In the genomic region with DNA sequence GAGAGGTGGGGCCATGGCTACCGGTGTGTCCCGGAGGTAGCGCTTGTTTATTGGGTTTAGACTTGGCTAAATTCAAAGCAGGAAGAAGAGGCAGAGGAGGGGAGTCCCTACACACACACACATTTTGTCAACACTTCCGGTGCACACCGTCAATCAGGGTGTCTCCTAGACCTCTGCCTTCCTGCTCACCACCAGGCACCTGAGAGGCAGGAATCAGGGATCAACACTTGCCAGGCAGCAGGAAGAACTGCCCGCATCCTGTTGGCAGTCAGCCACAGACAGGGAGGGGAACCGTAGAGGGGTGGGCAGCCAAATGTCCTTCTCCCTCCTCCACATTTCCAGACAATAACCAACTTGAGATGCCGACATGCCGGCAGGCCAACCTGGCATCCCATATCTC, we compare ENCODE assay signal across 11 mouse cellular contexts. TPM values are rescaled to one million over a fixed set of nuclear protein-coding genes. Genes with fewer than 3 reads are reported as not detected.
A peak's percentile ranks its signal among the peaks of the same experiment; 100 is the strongest.
DNase-seq lines count a peak whose midpoint lies in the region; ATAC-seq and TF ChIP-seq lines count a peak whose summit lies in the region.
"Had no signal": no experiment of that assay in that cellular context is flagged by ENCODE, and none has a peak within 500 bp of the region (broad histone marks: within the 10 kb centered on the region; RNA-seq: fewer than 3 reads in every experiment).

No protein-coding gene starts in this region.

- 61% methylated on average over 9 of the region's 9 CpGs for WGBS in hindbrain, postnatal 0 days
- WGBS in hindbrain, embryonic 12.5 days = 81% methylated on average over 9 of the region's 9 CpGs

- H3K4me2 ChIP-seq in hindbrain, postnatal 0 days (ENCODE audit: low read depth, low read length) = no peak overlapping the region
- no peak overlapping the region for H3K4me2 ChIP-seq in hindbrain, embryonic 12.5 days (replicated peaks)

- no peak overlapping the region for H3K4me3 ChIP-seq in hindbrain, postnatal 0 days (ENCODE audit: low read length)
- H3K4me3 ChIP-seq in hindbrain, embryonic 12.5 days = no peak overlapping the region

- 0 out of 2 replicates have a peak, but pooled peaks cover 9% of the 10 kb centered on the region for H3K4me1 ChIP-seq in hindbrain, postnatal 0 days (ENCODE audit: insufficient read depth, low read length)
- peaks cover 44% of the 10 kb centered on the region for H3K4me1 ChIP-seq in hindbrain, embryonic 12.5 days

- no peaks in the 10 kb centered on the region for H3K36me3 ChIP-seq in hindbrain, postnatal 0 days (ENCODE audit: insufficient read depth, low read length)
- H3K36me3 ChIP-seq in hindbrain, embryonic 12.5 days = no peaks in the 10 kb centered on the region

- no peak overlapping the region for H3K9ac ChIP-seq in hindbrain, postnatal 0 days (replicated peaks; ENCODE audit: low read length)
- no peak overlapping the region for H3K9ac ChIP-seq in hindbrain, embryonic 12.5 days

- no peaks in the 10 kb centered on the region; the same call in 1 of the 2 replicates for H3K27me3 ChIP-seq in hindbrain, postnatal 0 days (ENCODE audit: insufficient read depth, low read length)
- H3K27me3 ChIP-seq in hindbrain, embryonic 12.5 days = 0 out of 2 replicates have a peak, but pooled peaks cover 3% of the 10 kb centered on the region

- DNase-seq in hindbrain, postnatal 0 days (ENCODE audit: low spot score) = peak; percentile 27
- DNase-seq in adrenal gland, postnatal 14 days = peak; percentile 39
- peak; percentile 51 for DNase-seq in lung, postnatal 10 days
- DNase-seq in right cerebral cortex, postnatal 14 days = no peak
- no peak for DNase-seq in cerebellum, adult 9-10 months
- no peak for DNase-seq in gastrocnemius, postnatal 25 days
- DNase-seq: cerebellum, adult 8-10 months; right cerebral cortex, postnatal 4 days had no signal

- TF ChIP-seq CTCF in hindbrain, postnatal 0 days (IDR thresholded peaks at IDR 0.05; ENCODE audit: low read depth) = no peak

- H3K27ac ChIP-seq in hindbrain, postnatal 0 days = no peak overlapping the region
- H3K27ac ChIP-seq in hindbrain, embryonic 12.5 days = no peak overlapping the region

- no peak for ATAC-seq in hindbrain, postnatal 0 days
- no peak for ATAC-seq in hindbrain, embryonic 12.5 days (ENCODE audit: low FRiP score)
- ATAC-seq in CD4-positive, CD25-positive, alpha-beta regulatory T cell, adult 4 months = peak; percentile 81
- ATAC-seq: intestine, postnatal 0 days had no signal

- H3K9me3 ChIP-seq in hindbrain, postnatal 0 days (ENCODE audit: low read length) = no peaks in the 10 kb centered on the region
- H3K9me3 ChIP-seq in hindbrain, embryonic 12.5 days (replicated peaks) = no peaks in the 10 kb centered on the region

RNA-seq across cellular contexts. Expression of gene Celsr1, which starts 56.5 kb away (rescaled TPM):
- total RNA-seq in hindbrain, postnatal 0 days (2014; rRNA removed) = 16.4 and 19.4 TPM in 2 replicates
- polyA plus RNA-seq in hindbrain, postnatal 0 days (2015; fragmentation: Nextera tagmentation; extraction: Ambion mirVana) = 0.98 and 0.99 TPM in 2 replicates
- 3.4 and 4.3 TPM in 2 replicates for polyA plus RNA-seq in hindbrain, embryonic 12.5 days (2016; fragmentation: Nextera tagmentation; extraction: Ambion mirVana)
- polyA plus RNA-seq in CD4-positive, CD25-positive, alpha-beta regulatory T cell, adult 4 months (2017; shearing (Covaris generic)) = 1 to 10 TPM; 3.3 to 3.8 TPM
- 4.5 and 4.6 TPM in 2 replicates for total RNA-seq in adrenal gland, postnatal 14 days (2021)
- total RNA-seq in gastrocnemius, postnatal 25 days (2021) = under 1 TPM; 0.31 to 0.43 TPM

Comparison
In these comparisons a context has a peak if more than half of its experiments do, and no peak if none do; other contexts are left out.
1. DNase-seq: peak in hindbrain, postnatal 0 days (single experiment), adrenal gland, postnatal 14 days (single experiment) and lung, postnatal 10 days (single experiment); none in right cerebral cortex, postnatal 14 days (single experiment), cerebellum, adult 9-10 months (single experiment) and gastrocnemius, postnatal 25 days (single experiment).